Mouse (Mus musculus) heart, postnatal 0 days (tissue): Measurements from ENCODE around the gene Rps6.

Experiments
- CTCF ChIP-seq: IDR thresholded peaks from 2 replicates; pipeline ENCODE4 v1.5.1; 2016; ENCODE audit warnings: antibody characterized with exemption, control low read depth, low read depth
- EP300 ChIP-seq: IDR thresholded peaks from 2 replicates; pipeline ENCODE4 v1.6.1; 2016; ENCODE audit warnings: antibody characterized with exemption, low read depth

GRCm38 (mm10) chr4:86852018-86852417 lies 5.2 kb downstream of the Rps6 start:
- TF ChIP-seq CTCF (no peak), EP300 (no peak)
